Mouse (Mus musculus) testis, adult 2 months (tissue): ENCODE results near the gene Fdxacb1. TPM values are rescaled to one million over a fixed set of nuclear protein-coding genes. Genes with fewer than 3 reads are reported as not detected.
A peak's percentile ranks its signal among the peaks of the same experiment; 100 is the strongest.

ENCODE experiments used
- H3K27ac ChIP-seq: fragments of 200-500 bp; 2 replicates; pipeline ENCODE4 v1.5.1; 2012; ENCODE audit warnings: low read depth, low read length; ENCODE audit not compliant: control insufficient read depth, insufficient read depth
- H3K27me3 ChIP-seq: fragments of 200-500 bp; 2 replicates; pipeline ENCODE4 v1.6.1; 2012; ENCODE audit warnings: mild to moderate bottlenecking, low read length, moderate library complexity; ENCODE audit not compliant: control insufficient read depth, insufficient read depth
- H3K36me3 ChIP-seq: fragments of 200-500 bp; 2 replicates; pipeline ENCODE4 v1.6.1; 2012; ENCODE audit warnings: mild to moderate bottlenecking, low read length; ENCODE audit not compliant: control insufficient read depth, insufficient read depth
- H3K4me1 ChIP-seq: fragments of 200-500 bp; 2 replicates; pipeline ENCODE4 v1.6.1; 2012; ENCODE audit warnings: low read length; ENCODE audit not compliant: control insufficient read depth, insufficient read depth
- H3K4me3 ChIP-seq: fragments of 200-500 bp; 2 replicates; pipeline ENCODE4 v1.5.1; 2012; ENCODE audit warnings: low read depth, mild to moderate bottlenecking, low read length, moderate library complexity, mixed read lengths; ENCODE audit not compliant: control insufficient read depth
- CTCF ChIP-seq: fragments of 200-500 bp; IDR thresholded peaks from 2 replicates; pipeline ENCODE4 v1.5.1; 2012; ENCODE audit warnings: low read depth, mild to moderate bottlenecking, inconsistent platforms, low read length, moderate library complexity; ENCODE audit not compliant: control insufficient read depth, insufficient read depth, insufficient replicate concordance
- POLR2A ChIP-seq: fragments of 200-500 bp; IDR thresholded peaks from 2 replicates; pipeline ENCODE4 v1.6.1; 2012; ENCODE audit warnings: low read depth, mild to moderate bottlenecking, inconsistent platforms, low read length, moderate library complexity; ENCODE audit not compliant: control insufficient read depth
- polyA plus RNA-seq: library from polyadenylated mRNA; depleted of rRNA; stranded (reverse); fragments of >200 nt; gene quantifications from 2 replicates; pipeline ENCODE4 v1.2.3, GENCODE M21; 2012

The Fdxacb1 gene
- polyA plus RNA-seq, 1 experiment: 5.3 TPM

GRCm38 (mm10) chr9:50751323-50751722 is 16.7 kb upstream of the Fdxacb1 start, which contains the start of gene Cryab:
Gene Cryab (plus strand): TSS chr9:50751325.
- no peaks in the 10 kb centered on the region for H3K36me3 ChIP-seq
- H3K4me1 ChIP-seq: peaks cover 16% of the 10 kb centered on the region
- peak within 1 kb of the TSS; percentile 48 for H3K4me3 ChIP-seq
- H3K27me3 ChIP-seq: no peaks in the 10 kb centered on the region
- TF ChIP-seq CTCF (no peak), POLR2A (no peak)
- H3K27ac ChIP-seq: peak within 1 kb of the TSS; percentile 25; the same call in 1 of the 2 replicates

- Histone ChIP-seq H3K4me3 (peak within 1 kb of the TSS; percentile 48), H3K36me3 (no peaks in the 10 kb centered on the region), H3K27me3 (no peaks in the 10 kb centered on the region), H3K27ac (peak within 1 kb of the TSS; percentile 25; the same call in 1 of the 2 replicates), H3K4me1 (peaks cover 14% of the 10 kb centered on the region)
- TF ChIP-seq CTCF: no peak
- no peak for TF ChIP-seq POLR2A
Observed at GRCm38 (mm10) chr9:50752054-50752602, 15.9 kb upstream of the Fdxacb1 start, which contains the start of gene Hspb2. Gene Hspb2 (minus strand): TSS chr9:50752354.

- peaks cover 13% of the 10 kb centered on the region for H3K4me1 ChIP-seq
- H3K4me3 ChIP-seq: peak overlapping the region; percentile 28
- TF ChIP-seq CTCF: no peak
- no peak overlapping the region for H3K27ac ChIP-seq
- no peaks in the 10 kb centered on the region for H3K36me3 ChIP-seq
- H3K27me3 ChIP-seq: no peaks in the 10 kb centered on the region
Observed at GRCm38 (mm10) chr9:50752784-50753615, 15.0 kb upstream of the Fdxacb1 start.

- Histone ChIP-seq H3K4me3 (no peak overlapping the region), H3K36me3 (no peaks in the 10 kb centered on the region), H3K27me3 (no peaks in the 10 kb centered on the region), H3K27ac (no peak overlapping the region), H3K4me1 (peaks cover 13% of the 10 kb centered on the region)
- no peak for TF ChIP-seq POLR2A
- TF ChIP-seq CTCF: no peak
Observed at GRCm38 (mm10) chr9:50753947-50754346, 14.1 kb upstream of the Fdxacb1 start.

GRCm38 (mm10) chr9:50756711-50757110 is 11.3 kb upstream of the Fdxacb1 start:
- Histone ChIP-seq H3K27ac (no peak overlapping the region), H3K27me3 (no peaks in the 10 kb centered on the region), H3K36me3 (no peaks in the 10 kb centered on the region), H3K4me1 (peaks cover 4% of the 10 kb centered on the region), H3K4me3 (no peak overlapping the region)
- TF ChIP-seq CTCF: no peak
- TF ChIP-seq POLR2A: no peak

- peak overlapping the region; percentile 71 for H3K27ac ChIP-seq
- no peaks in the 10 kb centered on the region for H3K27me3 ChIP-seq
- peak overlapping the region; percentile 66 for H3K4me3 ChIP-seq
- no peak for TF ChIP-seq CTCF
- TF ChIP-seq POLR2A: no peak
- H3K4me1 ChIP-seq: no peaks in the 10 kb centered on the region
- no peaks in the 10 kb centered on the region for H3K36me3 ChIP-seq
Observed at GRCm38 (mm10) chr9:50761520-50762243, 6.4 kb upstream of the Fdxacb1 start.

- no peaks in the 10 kb centered on the region; the same call in 1 of the 2 replicates for H3K4me1 ChIP-seq
- TF ChIP-seq CTCF: peak; percentile 27; the same call in 1 of the 2 replicates
- no peak for TF ChIP-seq POLR2A
- H3K27ac ChIP-seq: no peak overlapping the region
- no peaks in the 10 kb centered on the region for H3K36me3 ChIP-seq
- no peaks in the 10 kb centered on the region for H3K27me3 ChIP-seq
- H3K4me3 ChIP-seq: peak overlapping the region; percentile 22; the same call in 1 of the 2 replicates
Observed at GRCm38 (mm10) chr9:50763331-50763730, 4.7 kb upstream of the Fdxacb1 start.
